Mouse (Mus musculus): Measurements from ENCODE around the gene Naa25. TPM values are rescaled to one million over a fixed set of nuclear protein-coding genes. Genes with fewer than 3 reads are reported as not detected.

Gene Naa25
- total RNA-seq, 4 experiments from 2014 or later = 33.4 to 40.0 (median 35.9) TPM

DNA sequence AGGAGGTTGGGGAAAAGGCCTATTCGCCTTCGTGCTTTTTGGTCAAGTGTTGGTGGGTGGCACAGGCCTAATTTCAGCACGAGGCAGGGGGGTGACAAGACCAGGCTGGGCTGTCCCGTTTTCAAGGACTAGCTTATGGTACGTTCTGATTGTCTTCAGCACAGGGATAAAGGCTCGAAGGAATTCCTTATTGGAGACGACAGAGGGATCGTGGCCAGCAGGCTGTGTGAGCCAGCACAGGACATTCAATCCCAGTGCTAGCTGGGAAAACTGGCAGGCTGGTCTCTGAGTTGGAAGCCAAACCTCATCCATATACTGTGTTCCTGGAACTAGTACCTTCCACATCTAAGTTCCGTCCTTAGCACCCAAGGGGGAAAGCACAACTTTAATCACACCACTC lies 55.2 kb downstream of the Naa25 start:
- no peak for DNase-seq

GRCm38 (mm10) chr5:121453743-121454502 lies 56.2 kb downstream of the Naa25 start:
- no peak for DNase-seq

GRCm38 (mm10) chr5:121454503-121454782 lies 56.7 kb downstream of the Naa25 start:
- DNase-seq = no peak

DNA sequence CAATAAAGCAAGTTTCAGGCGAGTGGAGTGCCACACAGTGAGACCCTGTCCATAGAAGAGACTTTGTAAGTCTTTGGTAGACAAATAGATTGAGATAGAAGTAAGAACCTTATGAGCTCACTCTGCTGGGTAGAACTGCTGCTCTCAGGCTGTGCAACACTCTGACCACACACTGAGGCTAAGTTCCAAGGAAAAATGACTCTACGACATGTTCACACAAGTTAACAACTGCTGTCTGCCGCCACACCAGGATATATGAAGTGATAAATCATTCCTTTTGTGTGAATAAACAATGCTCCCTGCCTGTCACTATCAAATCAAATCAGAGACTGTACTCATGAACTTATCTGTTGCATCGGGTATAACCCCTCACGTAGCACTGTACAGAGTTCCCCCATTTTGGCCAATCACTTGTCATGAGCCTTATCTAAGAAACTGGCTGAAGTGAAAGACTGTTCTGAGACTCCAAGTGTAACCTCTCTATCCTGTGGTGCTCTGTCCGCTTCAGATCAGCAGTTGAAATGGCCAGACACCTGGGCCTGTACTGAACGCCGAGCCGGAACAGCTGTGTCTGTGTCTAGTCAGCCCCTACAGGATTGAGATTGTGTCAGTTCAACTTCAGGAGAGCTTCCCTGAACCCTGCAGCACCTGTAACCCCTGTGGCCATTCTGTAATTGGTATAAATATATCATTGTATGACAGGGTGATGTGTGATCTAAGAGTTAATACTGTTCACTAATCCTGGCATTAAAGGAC lies 58.0 kb downstream of the Naa25 start:
- DNase-seq = no peak

DNA sequence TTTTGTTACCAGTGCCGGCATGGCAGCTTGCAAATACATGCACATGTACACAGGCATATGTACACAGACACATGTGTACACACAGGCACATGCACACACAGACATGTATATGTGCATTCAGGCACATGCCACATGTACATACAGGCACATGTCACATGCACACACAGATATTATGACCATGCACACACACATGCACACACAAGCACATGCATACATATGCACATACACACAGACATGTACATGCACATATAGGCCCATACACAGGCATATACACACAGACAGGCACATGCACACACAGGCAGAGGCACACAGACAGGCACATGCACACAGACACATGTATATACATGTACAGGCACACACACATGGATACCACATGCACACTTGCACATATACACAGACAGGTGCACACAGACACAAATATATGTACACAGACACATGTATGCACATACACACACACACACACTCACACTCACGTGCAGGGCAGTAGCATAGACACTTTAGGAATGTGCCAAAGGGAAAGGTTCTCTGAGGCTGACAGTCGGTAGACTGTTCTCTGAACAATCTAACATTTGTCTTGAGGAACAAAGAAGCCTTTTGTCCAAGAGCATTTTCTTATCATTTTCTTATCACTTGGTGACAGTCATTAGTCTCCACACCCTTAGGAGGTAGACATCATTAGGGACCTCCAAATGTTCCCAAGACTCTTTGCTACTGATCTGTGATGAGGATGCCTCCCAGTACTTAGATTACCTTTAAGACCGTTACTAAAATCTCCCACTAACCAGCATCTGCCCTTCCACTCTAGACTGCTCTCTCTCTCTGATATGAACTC lies 63.8 kb downstream of the Naa25 start:
- DNase-seq = no peak

DNA sequence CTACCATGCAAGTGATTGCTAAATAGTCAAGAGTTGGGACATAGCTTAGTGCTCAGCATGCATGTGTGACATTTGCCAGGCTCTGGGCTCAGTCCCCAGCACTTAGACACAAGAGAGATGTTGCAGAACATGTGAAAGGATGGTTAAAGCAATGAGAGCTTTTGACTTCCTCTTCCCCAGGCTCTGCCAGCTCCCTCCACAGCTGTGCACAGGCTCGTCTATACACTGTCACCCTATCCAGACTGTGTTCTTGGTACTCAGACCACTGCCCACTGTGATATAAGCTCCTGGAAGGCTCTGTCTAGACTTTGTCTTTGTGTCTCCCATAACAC lies 64.4 kb downstream of the Naa25 start:
- no peak for DNase-seq

GRCm38 (mm10) chr5:121462967-121463366 lies 65.2 kb downstream of the Naa25 start:
- no peak for DNase-seq

DNA sequence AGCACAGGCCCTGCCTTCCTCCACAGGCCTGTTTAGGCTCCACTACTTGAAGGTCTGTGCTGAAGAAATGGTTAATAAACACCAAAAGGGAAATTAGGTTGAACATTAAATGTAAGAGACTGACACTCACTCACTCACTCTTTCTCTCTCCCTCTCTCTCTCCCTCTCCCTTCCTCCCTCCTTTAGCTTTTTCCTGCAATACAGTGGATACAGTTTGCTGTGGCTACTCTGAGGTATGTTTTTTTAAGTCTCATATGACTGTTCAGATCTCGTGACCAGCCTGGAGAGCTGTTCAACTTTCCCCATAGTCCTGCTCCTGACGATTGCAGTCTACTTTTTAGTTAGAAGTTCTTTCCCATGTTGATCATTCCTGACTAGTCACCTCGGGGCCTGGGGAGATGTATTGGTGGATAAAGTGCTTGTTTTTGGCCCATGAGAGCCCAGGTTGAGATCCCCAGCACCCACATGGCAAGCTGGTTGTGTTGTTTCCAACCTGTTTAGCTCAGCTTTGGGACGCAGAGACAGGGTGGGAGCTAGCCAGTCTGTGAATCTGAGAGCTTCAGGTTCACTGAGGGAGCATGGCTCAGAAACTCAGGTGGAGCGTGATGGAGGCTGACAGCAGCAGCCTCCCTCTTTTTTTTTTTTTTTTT lies 66.0 kb downstream of the Naa25 start:
- DNase-seq = no peak

- no peak for DNase-seq
Measured at GRCm38 (mm10) chr5:121469566-121469965, 71.8 kb downstream of the Naa25 start.

- DNase-seq = no peak
Measured at GRCm38 (mm10) chr5:121472411-121472810, 74.7 kb downstream of the Naa25 start.

- no peak for DNase-seq
Measured at GRCm38 (mm10) chr5:121474610-121475009, 76.9 kb downstream of the Naa25 start.

DNA sequence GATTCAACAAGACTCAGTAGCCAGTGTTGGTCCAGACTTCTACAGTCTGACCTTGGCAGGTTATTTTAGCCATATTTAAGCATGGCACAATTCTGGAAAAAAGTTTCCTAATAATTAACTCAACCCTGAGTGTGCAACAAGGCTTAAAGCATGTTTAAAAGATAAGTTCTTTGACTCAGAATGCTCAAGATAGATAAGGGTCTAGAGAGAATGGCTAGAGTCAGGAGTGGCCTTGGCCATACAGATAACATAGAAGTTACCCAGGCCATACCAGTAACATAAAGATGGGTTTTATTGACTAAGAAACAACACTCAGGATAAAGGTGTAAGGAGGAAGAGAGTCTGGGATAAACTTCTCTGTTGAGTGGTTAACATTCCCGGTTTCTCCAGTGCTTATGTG lies 78.3 kb downstream of the Naa25 start:
- no peak for DNase-seq

- DNase-seq = no peak
Measured at GRCm38 (mm10) chr5:121477680-121478079, 79.9 kb downstream of the Naa25 start.

DNA sequence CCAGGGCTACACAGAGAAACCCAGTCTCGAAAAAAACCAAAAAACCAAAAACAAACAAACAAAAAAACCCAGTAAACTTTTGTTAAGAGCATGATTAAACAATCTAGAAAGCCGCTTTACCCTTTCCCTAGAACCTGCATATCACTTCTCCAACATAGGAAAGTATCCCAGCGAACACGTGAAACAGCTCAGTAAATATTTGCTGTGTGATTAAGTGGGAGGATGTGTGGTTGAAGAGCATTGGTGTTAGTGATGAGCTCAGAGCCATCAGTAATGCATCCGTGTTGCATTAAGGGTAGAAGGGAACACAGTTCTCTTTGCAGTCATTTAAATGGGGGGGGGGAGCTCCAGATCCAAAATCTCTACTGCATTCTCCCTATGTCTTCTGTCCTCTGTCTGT lies 87.1 kb downstream of the Naa25 start:
- no peak for DNase-seq

DNA sequence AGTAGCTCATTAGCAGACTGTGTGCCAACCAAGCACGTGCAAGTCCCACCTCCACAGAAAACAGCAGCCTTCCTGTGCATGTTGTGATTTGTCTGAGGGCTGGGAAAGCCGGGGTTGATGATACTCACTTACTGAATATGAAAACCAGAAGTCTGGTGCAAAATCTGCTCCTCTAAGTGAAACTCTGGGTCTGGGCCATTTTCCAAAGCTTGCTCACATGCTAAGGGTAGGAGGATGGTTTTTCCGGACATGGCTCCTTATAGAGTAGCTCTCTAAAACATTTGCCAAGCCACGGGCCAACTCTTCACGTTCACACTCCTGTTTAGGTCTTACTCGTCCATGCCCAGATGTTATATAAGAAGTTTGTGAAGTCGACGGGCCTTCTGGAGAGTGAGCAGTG lies 95.6 kb downstream of the Naa25 start:
- DNase-seq = no peak

Other genes with a start within 250 kb of the Naa25 start
- gene Ptpn11, start 206.5 kb upstream of the Naa25 start, total RNA-seq (2022) = 100 to 1,000 TPM; 101 to 141 (median 124) TPM
- gene Rpl6, start 193.5 kb upstream of the Naa25 start, total RNA-seq (2022) = 1,000 to 10,000 TPM in 2 of 4 experiments, 100 to 1,000 TPM in 2; 908 to 1,162 (median 1,035) TPM
- 10 to 100 TPM; 22.7 to 39.2 (median 29.1) TPM for gene Hectd4, start 177.7 kb upstream of the Naa25 start, total RNA-seq (2022)
- 10 to 100 TPM; 37.0 to 67.7 (median 52.0) TPM for gene Trafd1, start 12.3 kb upstream of the Naa25 start, total RNA-seq (2022)
- gene Tmem116, start 54.0 kb downstream of the Naa25 start, total RNA-seq (2022) = 1 to 10 TPM; 3.2 to 7.3 (median 4.5) TPM
- gene Erp29, start 54.6 kb downstream of the Naa25 start, total RNA-seq (2022) = 100 to 1,000 TPM; 105 to 121 (median 115) TPM
- gene Adam1b, start 105.5 kb downstream of the Naa25 start, total RNA-seq (2022) = under 1 TPM in 2 of 4 experiments, not detected in 2; 0.12 to 0.16 TPM
- gene Adam1a, start 147.5 kb downstream of the Naa25 start, total RNA-seq (2022) = 10 to 100 TPM in 2 of 4 experiments, 1 to 10 TPM in 2; 4.6 to 15.8 (median 9.0) TPM
- gene Gm42878, start 147.5 kb downstream of the Naa25 start, total RNA-seq (2022) = not detected
- gene Mapkapk5, start 148.0 kb downstream of the Naa25 start, total RNA-seq (2022) = 10 to 100 TPM; 59.5 to 85.2 (median 79.4) TPM
- gene Aldh2, start 195.9 kb downstream of the Naa25 start, total RNA-seq (2022) = 1,000 to 10,000 TPM in 2 of 4 experiments, 100 to 1,000 TPM in 2; 881 to 2,723 (median 1,517) TPM
- 10 to 100 TPM; 20.1 to 26.0 (median 22.8) TPM for gene Acad12, start 221.0 kb downstream of the Naa25 start, total RNA-seq (2022)

Data from adrenal gland, adult 8-10 months (tissue).